Mouse (Mus musculus) induced T-regulatory cell, adult 2 months (primary cell): ENCODE results near the gene Mboat1.

Source experiments
- DNase-seq: peaks from one replicate; pipeline ENCODE4 v3.0.0-alpha.2; 2012; ENCODE audit warnings: low read depth

Gene Mboat1

DNA sequence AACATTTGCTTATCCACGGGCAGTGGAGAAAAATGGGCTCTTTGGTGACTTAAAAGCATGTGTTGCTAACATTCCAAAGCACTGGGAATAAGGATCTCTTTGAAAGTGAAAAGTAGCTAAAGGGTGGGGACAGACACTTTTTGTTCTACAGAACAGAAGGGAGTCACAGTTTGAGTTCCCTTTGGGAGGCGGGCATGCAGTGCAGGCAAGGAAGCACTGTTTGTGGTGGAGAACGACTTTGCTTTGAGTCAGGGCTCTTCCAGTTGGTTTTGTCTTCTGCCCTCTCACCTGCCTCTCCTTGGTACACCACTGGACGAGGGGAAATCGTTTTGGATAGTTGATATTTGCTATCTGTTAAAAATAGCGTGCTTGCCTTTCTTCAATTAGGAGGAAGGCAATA is 49.7 kb downstream of the Mboat1 start:
- DNase-seq: no peak

GRCm38 (mm10) chr13:30186456-30186855 is 50.2 kb downstream of the Mboat1 start:
- no peak for DNase-seq

DNA sequence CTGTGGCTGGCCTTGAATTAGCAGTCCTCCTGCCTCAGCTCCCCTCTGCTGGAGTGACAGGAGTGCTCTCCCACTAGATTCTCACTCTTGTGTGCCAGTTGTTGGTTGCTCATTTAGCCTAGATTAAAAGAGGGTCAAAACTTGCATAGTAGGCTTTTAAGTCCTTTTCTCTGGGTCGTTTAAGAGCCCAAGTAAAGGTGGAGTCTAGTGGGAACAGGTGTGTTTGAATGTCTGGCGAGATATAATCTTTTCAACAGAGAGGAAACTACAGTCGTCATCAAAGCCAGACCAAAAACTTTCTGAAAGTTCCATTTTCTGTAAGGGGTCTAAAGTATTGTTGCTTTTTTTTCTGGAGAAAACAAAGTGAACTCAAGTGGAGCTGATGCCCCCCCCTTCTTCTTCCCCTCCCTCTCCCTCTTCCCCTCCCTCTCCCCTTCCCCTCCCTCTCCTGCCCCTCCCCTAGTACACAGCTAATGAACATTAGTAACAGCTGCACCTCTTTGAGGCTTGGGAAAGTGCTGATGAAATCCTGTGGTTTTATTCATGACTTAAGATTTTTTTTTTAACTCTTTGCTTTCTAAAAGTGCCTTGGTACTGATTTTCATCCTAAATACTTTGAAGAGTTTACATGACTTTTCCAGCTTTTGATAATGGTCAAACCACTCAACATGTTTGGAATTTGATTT is 55.9 kb downstream of the Mboat1 start:
- peak; percentile 43 for DNase-seq

DNA sequence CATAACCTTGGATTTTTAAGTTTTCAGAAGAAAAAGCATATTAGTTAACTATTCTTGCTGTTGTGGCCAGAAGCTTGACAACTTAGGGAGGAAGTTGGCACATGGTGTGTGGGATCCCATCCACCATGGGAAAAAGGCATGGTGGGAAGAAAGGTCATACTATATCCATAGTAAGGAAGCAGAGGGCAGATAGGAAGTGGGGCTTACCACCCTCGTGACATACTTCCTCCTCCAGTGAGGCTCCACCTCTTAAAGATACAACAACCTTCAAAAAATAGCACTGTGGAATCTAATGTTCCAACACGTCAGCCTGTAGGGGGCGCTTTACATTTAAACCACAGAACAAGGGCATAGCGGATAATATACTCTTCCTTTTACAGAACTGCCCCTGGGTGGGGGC is 57.1 kb downstream of the Mboat1 start:
- peak; percentile 22 for DNase-seq

DNA sequence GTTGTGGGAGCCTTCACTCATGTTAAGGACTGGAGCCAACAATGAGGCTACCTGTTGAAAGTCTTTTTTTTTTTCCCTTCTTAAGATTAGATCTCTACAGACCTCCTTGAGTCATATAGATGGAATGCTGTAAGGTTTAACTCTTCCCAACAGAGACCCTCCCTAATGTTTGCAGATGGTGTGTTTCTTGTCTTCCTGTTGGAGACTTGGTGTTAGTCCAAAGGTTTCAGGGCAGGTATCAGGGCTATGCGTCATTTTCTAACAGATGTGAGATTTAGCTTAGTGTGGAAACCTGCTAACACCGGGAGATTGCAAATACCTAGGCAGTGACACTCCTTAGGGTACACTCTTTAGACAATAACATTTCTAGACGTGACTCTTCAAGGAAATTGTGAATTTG is 58.5 kb downstream of the Mboat1 start:
- no peak for DNase-seq

DNA sequence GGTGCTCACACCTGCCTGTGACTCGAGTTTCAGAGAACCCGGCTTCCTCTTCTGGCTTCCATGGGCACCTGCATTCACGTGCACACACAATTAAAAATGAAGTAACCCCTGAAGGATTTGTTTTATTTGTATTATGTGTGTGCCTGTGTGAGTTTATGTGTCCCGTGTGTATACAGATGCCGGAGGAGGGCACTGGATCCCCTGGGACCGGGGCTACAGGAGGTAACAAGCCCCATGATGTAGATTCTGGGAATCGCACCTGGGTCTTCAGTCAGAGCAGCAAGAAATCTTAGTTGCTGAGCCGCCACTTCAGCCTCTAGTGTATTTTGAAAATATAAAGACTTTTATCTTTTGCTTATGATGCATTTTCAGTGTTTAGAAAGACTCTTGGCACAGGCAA is 60.4 kb downstream of the Mboat1 start:
- DNase-seq: no peak

GRCm38 (mm10) chr13:30198101-30198570 is 61.8 kb downstream of the Mboat1 start:
- no peak for DNase-seq

DNA sequence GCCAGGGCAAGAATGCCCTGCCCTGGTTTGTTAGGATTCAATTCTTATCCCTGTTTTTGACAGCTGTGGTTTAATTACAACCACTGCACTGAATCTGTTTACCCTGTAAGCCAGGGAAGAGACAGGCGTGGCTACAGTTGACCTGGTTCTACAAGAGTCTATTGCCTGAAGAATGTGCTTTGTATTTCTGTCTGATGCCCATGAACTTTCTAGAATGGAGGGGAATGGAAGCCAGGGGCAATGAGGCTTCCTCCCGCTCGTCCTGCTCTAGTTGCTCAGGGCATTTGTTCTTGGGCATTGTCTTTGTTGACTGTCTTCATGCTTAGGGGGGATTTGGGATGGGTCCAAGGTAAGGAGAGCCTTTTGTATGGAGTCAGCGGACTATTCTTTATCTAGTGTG is 63.5 kb downstream of the Mboat1 start:
- no peak for DNase-seq

GRCm38 (mm10) chr13:30200737-30201136 is 64.4 kb downstream of the Mboat1 start:
- no peak for DNase-seq

DNA sequence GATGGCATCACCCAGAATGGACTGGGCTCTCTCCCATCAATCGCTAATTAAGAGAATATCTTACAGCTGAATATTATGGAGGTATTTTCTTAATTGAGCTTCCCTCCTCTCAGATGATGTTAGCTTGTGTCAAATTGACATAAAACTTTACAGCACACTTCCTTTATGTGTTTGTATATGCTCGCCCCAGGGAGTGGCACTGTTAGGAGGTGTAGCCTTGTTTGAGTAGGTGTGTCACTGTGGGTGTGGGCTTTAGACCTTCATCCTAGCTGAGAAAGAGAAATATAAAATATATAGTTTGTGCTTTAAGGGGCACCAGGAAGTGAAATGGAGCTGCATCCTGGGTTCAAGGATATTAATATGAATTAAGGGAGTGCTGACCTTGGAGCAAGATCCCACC is 66.7 kb downstream of the Mboat1 start:
- DNase-seq: no peak

DNA sequence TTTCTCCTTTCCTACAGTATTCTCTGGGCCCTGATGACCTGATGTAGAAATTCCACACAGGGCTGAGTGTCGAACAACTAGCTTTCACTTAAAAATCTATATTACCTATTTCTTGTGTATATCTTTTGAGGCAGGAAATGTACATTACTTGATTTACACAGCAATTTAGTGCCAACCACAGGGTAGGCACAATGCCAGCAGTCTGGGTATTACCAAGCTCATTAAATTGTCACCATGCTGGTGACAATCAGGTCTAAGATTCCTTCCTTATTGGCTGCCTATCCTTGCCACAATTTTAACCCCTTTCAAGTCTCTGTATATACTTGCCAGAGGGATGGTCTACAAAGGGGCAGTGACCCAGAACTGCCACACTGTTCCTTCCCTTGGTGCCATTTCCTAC is 71.9 kb downstream of the Mboat1 start:
- DNase-seq: no peak

DNA sequence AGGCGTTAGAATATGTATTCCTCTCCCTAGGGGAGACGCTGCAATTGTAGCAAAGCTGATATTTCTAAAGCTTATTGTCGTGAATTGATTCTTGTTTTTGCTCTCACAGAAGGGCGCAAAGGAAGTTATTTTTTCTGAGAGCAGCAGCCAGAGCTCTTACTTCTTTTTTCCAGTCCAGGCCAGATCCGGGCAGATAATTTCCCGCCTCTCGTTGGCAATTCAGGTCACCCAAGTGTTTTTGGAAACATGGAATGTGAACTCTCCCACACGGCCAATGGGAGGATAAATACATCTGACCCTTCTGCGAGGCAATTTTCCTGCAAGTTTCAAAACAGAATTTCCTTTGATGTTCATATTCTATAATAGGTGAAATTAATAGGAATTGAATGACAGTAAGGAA is 77.0 kb downstream of the Mboat1 start:
- DNase-seq: no peak

GRCm38 (mm10) chr13:30217588-30218371 is 81.5 kb downstream of the Mboat1 start:
- no peak for DNase-seq

DNA sequence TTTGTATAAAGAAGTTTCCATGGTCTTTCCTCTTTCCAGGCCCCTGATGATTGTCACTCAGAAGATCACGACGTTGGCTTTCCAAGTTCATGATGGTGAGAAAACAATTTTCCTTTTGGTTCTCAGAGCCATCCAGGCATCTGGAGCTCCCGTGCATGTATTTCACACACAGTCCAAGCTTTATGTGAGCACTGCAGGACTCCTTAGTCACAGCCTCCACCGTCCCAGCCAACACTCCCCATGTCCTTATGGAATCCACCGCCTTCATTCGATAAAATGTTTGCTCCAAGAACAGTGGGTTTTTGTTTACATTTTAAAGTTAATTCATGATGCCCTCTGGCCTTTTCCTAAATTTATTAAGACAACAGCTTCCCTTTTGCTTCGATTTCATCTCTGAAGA is 83.3 kb downstream of the Mboat1 start:
- DNase-seq: no peak

DNA sequence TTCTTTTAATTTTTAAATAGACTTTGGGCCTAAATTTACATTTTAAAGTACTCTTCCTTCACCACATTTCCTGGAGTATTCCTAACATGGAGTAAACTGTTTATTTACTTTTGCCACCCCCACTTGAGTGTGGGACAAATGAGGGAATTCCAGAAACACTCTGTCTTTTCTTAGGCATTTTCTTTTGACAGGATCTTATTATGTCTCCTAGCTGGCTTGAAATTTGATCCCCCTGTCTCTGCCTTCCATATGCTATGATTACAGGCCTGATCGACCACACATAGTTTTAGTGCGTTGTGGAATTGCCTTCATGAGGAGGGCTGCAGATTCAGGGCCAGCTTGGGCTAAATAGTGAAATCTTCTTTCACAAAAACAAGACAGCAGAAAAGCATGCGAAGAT is 85.0 kb downstream of the Mboat1 start:
- no peak for DNase-seq

- DNase-seq: no peak
Observed at GRCm38 (mm10) chr13:30224114-30224513, 87.8 kb downstream of the Mboat1 start.

DNA sequence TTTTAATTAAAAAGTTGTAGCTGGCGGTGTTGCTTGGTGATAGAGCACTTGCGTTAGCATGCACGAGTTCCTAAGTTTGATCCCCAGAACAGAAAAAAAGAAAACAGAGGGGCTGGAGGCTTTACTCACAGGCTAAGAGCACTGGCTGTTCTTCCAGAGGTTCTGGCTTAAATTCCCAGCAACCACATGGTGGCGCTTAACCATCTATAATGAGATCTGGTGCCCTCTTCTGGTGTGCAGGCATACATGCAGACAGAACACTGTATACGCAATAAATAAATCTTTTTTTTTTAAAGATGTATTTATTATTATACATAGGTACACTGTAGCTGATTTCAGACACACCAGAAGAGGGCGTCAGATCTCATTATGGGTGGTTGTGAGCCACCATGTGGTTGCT is 88.4 kb downstream of the Mboat1 start:
- no peak for DNase-seq

DNA sequence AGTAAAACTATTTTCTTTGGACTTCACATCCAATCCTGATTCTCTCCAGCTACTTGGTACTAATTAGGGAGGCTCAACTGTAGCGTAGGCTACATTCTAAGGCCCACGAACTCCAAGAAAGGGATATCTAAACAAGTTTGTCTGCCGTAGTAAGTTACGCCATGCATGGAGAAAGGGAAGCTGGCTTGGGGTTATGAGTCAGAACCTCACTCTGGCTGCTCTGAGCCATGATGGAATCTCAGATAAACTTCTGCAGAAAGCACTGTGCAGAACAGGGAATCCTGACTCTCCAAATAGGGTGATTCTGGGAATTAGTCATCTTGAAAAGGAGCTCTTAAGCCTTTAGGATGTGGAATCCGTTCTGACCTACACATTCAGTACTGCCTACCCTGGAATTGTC is 92.5 kb downstream of the Mboat1 start:
- DNase-seq: no peak

GRCm38 (mm10) chr13:30229625-30230139 is 93.4 kb downstream of the Mboat1 start:
- DNase-seq: no peak

DNA sequence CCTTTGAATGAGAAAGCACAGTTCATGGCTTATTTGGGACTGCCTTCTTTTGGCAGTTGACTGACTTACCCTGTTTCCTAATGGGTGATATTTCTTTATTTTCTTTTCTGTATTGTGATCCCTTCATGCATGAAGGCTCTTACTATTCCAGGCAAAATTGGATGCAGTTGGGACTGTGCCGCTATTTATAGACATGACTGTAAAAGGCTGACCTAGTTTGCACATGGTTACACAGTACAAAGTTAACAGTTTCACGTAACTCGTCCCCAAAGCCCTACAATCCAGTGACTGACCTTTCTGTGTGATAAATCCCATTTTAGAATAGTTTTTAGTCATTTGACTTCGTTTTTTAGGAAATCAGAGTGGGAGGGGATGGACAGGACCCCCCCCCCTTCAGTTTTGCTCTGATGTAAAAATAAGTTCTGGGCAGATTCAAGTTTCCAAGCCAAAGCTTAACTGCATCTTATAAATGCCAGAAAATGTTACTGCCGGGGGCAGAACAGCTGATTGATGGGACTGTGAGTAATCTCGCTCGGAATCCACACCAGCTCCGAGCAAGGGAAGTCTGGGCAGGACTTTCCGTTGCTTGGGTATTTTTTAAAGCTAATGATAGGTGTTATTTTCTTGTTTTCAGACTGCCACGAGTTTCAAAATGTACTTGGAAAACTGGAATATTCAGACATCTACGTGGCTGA is 98.9 kb downstream of the Mboat1 start:
- no peak for DNase-seq

DNA sequence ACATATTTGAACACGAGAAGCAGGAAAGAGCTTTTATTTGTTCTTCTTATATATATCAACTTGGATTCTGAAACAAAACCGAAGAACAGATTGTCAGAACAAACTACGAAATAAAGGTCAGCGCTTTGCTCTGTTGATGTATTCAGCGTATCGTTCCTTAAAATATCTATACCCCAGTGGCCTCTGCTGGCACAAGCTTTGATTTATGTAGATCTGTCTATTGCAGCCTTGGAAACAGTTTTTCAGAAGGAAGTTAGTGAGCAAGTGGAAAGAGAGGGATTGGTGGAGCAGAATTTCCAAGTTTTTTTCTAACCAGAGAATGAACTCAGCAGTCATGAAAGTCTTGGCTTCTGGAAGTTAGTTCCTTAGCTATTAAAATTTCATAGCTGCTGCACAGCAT is 103.1 kb downstream of the Mboat1 start:
- no peak for DNase-seq

GRCm38 (mm10) chr13:30245573-30245972 is 109.3 kb downstream of the Mboat1 start:
- no peak for DNase-seq
